Mouse (Mus musculus) midbrain, embryonic 16.5 days (tissue): ENCODE measurements around the gene Taf8. TPM values are rescaled to one million over a fixed set of nuclear protein-coding genes. Genes with fewer than 3 reads are reported as not detected.

ENCODE experiments used
- ATAC-seq: fragments of 200-750 bp; cut with Nextera tagmentation; 2 replicates; pipeline ENCODE4 v1.8.0; 2017; ENCODE audit warnings: moderate TSS enrichment
- H3K27ac ChIP-seq: fragments of 300-500 bp; sonication (generic); 2 replicates; pipeline ENCODE4 v1.5.1; 2014; ENCODE audit warnings: mild to moderate bottlenecking, low read length, mixed read lengths
- H3K27me3 ChIP-seq: fragments of 300-500 bp; sonication (generic); 2 replicates; pipeline ENCODE4 v1.6.1; 2014; ENCODE audit warnings: low read depth, low read length, mixed read lengths; ENCODE audit not compliant: control insufficient read depth, insufficient read depth
- H3K36me3 ChIP-seq: fragments of 300-500 bp; sonication (generic); 2 replicates; pipeline ENCODE4 v1.6.1; 2014; ENCODE audit warnings: mild to moderate bottlenecking, low read length, moderate library complexity, mixed read lengths; ENCODE audit not compliant: control insufficient read depth, insufficient read depth
- H3K4me1 ChIP-seq: fragments of 300-500 bp; sonication (generic); 2 replicates; pipeline ENCODE4 v1.6.1; 2014; ENCODE audit warnings: mild to moderate bottlenecking, low read length, mixed read lengths; ENCODE audit not compliant: control insufficient read depth, insufficient read depth
- H3K4me2 ChIP-seq: fragments of 300-500 bp; sonication (generic); 2 replicates; pipeline ENCODE4 v1.6.1; 2014; ENCODE audit warnings: mild to moderate bottlenecking, low read length, mixed read lengths
- H3K4me3 ChIP-seq: fragments of 300-500 bp; sonication (generic); 2 replicates; pipeline ENCODE4 v1.5.1; 2014; ENCODE audit warnings: low read depth, mild to moderate bottlenecking, low read length, moderate library complexity, mixed read lengths
- H3K9ac ChIP-seq: fragments of 300-500 bp; sonication (generic); 2 replicates; pipeline ENCODE4 v1.6.1; 2014; ENCODE audit warnings: low read depth, low read length, mixed read lengths
- H3K9me3 ChIP-seq: fragments of 300-500 bp; sonication (generic); replicated peaks from 2 replicates; pipeline ENCODE4 v1.6.1; 2014; ENCODE audit warnings: mild to moderate bottlenecking, low read length, mixed read lengths; ENCODE audit not compliant: control insufficient read depth, poor library complexity, severe bottlenecking
- WGBS: fragments of 180-500 bp; shearing (Covaris S2); extraction: QIAGEN DNeasy Blood & Tissue Kit; methylation state at CpG from one replicate; pipeline ENCODE4 v1.1.7; 2014; 5-methylcytosine and 5-hydroxymethylcytosine counted together
- polyA plus RNA-seq: library from polyadenylated mRNA; unstranded; fragments of >200 nt; fragmentation: Nextera tagmentation; extraction: Ambion mirVana; gene quantifications from 2 replicates; pipeline ENCODE4 v1.2.1, GENCODE M21; 2015

The Taf8 gene
- polyA plus RNA-seq, 1 experiment from 2014 or later: 19.8 TPM

GRCm38 (mm10) chr17:47509031-47509705 lies 7.1 kb upstream of the Taf8 start:
- Histone ChIP-seq H3K4me2 (no peak overlapping the region), H3K27me3 (no peaks in the 10 kb centered on the region), H3K9me3 (no peaks in the 10 kb centered on the region), H3K9ac (no peak overlapping the region), H3K36me3 (no peaks in the 10 kb centered on the region), H3K4me3 (no peak overlapping the region), H3K27ac (no peak overlapping the region), H3K4me1 (peaks cover 3% of the 10 kb centered on the region)
- WGBS: 63% methylated on average over 9 of the region's 9 CpGs
- ATAC-seq: no peak

DNA sequence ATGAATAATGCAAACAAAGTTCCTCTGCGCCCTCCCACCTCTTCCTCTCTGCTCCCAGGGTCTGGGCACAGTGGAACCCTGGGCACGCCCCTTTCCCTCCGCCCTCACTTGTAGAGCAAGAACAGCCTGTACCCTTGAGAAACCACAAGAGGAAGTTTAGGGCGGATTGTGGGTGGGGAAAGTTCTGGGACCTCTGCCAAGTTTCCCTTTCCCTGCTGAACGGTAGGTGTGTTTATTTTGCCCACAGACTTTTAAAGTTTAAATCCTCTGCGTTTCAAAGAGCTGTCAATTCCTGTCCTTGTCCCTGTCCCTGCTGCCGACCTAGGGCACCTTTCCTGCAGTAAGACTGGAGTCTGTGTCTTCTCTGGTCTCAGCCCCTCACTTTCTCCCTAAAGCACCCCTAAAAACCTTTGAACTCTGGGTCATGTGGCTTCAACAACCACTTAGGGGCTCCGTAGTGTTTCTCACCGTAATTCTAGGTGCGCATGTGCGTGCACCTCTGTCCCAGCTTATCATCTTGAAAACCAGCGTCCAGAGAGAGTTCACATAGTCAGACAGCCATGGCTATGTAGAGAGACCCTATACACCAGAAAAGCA lies 6.0 kb upstream of the Taf8 start:
- Histone ChIP-seq H3K4me3 (no peak overlapping the region), H3K27ac (no peak overlapping the region), H3K27me3 (no peaks in the 10 kb centered on the region), H3K4me2 (no peak overlapping the region), H3K4me1 (peaks cover 3% of the 10 kb centered on the region), H3K9me3 (no peaks in the 10 kb centered on the region), H3K36me3 (no peaks in the 10 kb centered on the region), H3K9ac (no peak overlapping the region)
- 56% methylated on average over 12 of the region's 12 CpGs for WGBS
- no peak for ATAC-seq

GRCm38 (mm10) chr17:47507523-47507922 lies 5.4 kb upstream of the Taf8 start:
- Histone ChIP-seq H3K9ac (no peak overlapping the region), H3K4me2 (no peak overlapping the region), H3K4me3 (no peak overlapping the region), H3K9me3 (no peaks in the 10 kb centered on the region), H3K36me3 (no peaks in the 10 kb centered on the region), H3K4me1 (peaks cover 3% of the 10 kb centered on the region), H3K27me3 (no peaks in the 10 kb centered on the region), H3K27ac (no peak overlapping the region)
- 83% methylated on average over 2 of the region's 2 CpGs for WGBS
- no peak for ATAC-seq

- H3K4me2 ChIP-seq: no peak overlapping the region
- 85% methylated on average over 4 of the region's 4 CpGs for WGBS
- H3K36me3 ChIP-seq: no peaks in the 10 kb centered on the region
- peaks cover 3% of the 10 kb centered on the region for H3K4me1 ChIP-seq
- H3K9me3 ChIP-seq: no peaks in the 10 kb centered on the region
- no peak for ATAC-seq
- H3K27ac ChIP-seq: no peak overlapping the region
- H3K4me3 ChIP-seq: no peak overlapping the region
- H3K27me3 ChIP-seq: no peaks in the 10 kb centered on the region
- H3K9ac ChIP-seq: no peak overlapping the region
Measured at GRCm38 (mm10) chr17:47506697-47507096, 4.6 kb upstream of the Taf8 start.

DNA sequence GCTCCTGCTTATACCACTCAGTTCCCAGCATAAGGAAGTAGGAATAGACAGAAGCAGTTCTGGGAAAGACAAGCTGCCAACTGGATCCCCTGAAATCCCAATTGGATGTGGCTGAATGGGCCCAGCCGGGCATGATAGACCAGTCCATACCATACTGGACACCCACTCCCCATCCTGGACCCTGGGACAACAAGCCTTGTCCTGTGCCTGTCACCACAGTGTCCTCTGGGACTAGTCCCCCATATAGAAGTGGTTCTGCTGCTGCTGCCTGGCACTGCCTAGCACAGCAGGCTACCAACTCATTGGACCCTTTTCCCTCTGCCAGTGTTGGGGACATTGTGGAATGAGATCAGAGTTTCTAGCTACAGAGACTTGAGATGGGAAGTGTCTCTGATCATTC lies 4.0 kb upstream of the Taf8 start:
- no peak overlapping the region for H3K4me2 ChIP-seq
- no peaks in the 10 kb centered on the region for H3K36me3 ChIP-seq
- no peak overlapping the region for H3K9ac ChIP-seq
- no peaks in the 10 kb centered on the region for H3K27me3 ChIP-seq
- H3K27ac ChIP-seq: no peak overlapping the region
- ATAC-seq: no peak
- WGBS: 96% methylated on average over 1 of the region's 1 CpGs
- H3K4me3 ChIP-seq: no peak overlapping the region
- no peaks in the 10 kb centered on the region for H3K9me3 ChIP-seq
- H3K4me1 ChIP-seq: peaks cover 8% of the 10 kb centered on the region

DNA sequence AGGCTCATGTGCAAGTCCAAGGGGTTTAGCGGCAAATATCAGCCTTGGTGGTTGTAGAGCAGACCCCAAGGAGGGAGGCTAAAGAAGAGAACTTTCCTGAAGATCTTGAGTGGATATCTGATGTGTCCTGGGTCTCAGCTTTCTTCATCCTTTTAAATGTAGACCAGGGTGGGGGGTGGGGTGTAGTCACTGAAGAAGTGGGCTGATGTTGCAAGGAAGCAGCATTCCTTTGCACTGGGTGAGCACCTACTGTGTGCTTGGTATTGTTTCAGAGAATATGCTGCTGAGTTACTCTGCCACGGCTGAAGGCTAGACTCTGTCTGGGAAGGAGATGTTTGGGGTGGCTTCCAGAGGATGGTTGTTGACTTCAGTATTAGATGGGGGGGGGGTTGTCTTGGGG lies 3.5 kb upstream of the Taf8 start:
- no peak for ATAC-seq
- H3K9me3 ChIP-seq: no peaks in the 10 kb centered on the region
- peaks cover 12% of the 10 kb centered on the region for H3K4me1 ChIP-seq
- H3K4me3 ChIP-seq: peak overlapping the region; percentile 30; the same call in 1 of the 2 replicates
- no peaks in the 10 kb centered on the region for H3K36me3 ChIP-seq
- no peak overlapping the region for H3K27ac ChIP-seq
- H3K4me2 ChIP-seq: no peak overlapping the region; the same call in 1 of the 2 replicates
- 53% methylated on average over 2 of the region's 2 CpGs for WGBS
- no peak overlapping the region for H3K9ac ChIP-seq
- no peaks in the 10 kb centered on the region for H3K27me3 ChIP-seq

GRCm38 (mm10) chr17:47504941-47505346 lies 2.9 kb upstream of the Taf8 start, which contains the start of gene Ccnd3:
Ccnd3 (plus strand) TSS chr17:47505051.
- Histone ChIP-seq H3K27ac (no peak within 1 kb of the TSS), H3K9ac (peak within 1 kb of the TSS; percentile 50), H3K4me3 (peak within 1 kb of the TSS; percentile 30), H3K4me2 (peak within 1 kb of the TSS; percentile 57), H3K36me3 (no peaks in the 10 kb centered on the region), H3K27me3 (no peaks in the 10 kb centered on the region), H3K4me1 (peaks cover 12% of the 10 kb centered on the region), H3K9me3 (no peaks in the 10 kb centered on the region)
- 3% methylated on average over 22 of the region's 22 CpGs for WGBS
- ATAC-seq: no peak

DNA sequence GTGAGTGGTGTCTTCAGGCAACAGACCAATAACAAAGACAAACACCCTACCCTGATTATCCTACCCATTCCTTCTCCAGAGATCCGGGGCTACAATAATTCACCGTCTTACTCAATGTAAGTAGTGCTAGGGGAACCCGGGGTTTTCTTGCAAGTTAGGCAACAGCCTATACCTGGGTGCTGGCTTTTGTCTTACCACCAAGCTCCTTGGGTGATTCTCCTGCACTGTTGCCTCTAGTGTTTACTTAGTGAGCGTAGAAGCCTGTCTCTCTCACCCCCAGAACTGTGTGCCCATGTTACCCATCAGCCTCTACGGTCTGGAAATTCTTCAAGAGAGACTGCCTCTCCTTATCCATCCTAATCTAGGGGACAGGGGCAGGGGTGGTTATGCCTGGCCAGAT lies 2.1 kb upstream of the Taf8 start:
- no peak overlapping the region for H3K27ac ChIP-seq
- H3K4me2 ChIP-seq: peak overlapping the region; percentile 57
- WGBS: 73% methylated on average over 5 of the region's 5 CpGs
- peaks cover 12% of the 10 kb centered on the region for H3K4me1 ChIP-seq
- no peaks in the 10 kb centered on the region for H3K36me3 ChIP-seq
- H3K4me3 ChIP-seq: no peak overlapping the region
- H3K27me3 ChIP-seq: no peaks in the 10 kb centered on the region
- H3K9me3 ChIP-seq: no peaks in the 10 kb centered on the region
- no peak for ATAC-seq
- H3K9ac ChIP-seq: no peak overlapping the region

DNA sequence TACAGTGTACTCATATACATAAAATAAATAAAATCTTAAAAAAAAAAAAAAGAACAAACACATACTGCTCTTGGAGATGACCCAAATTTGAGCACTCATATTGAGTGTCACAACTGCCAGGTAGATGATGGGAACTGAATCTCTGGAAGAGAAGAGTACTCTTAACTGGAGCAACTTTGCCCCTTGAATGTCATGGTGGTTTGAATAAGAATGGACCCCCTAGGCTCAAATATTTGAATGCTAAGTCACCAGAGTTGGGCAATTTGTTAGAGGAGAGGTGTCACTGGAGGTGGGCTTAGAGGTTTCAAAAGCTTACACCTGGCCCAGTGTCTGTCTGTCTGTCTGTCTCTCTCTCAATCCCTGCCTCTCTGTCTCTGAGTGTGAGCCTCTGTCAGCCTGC lies 1.6 kb upstream of the Taf8 start:
- Histone ChIP-seq H3K4me3 (no peak overlapping the region), H3K27me3 (no peaks in the 10 kb centered on the region), H3K36me3 (no peaks in the 10 kb centered on the region), H3K9ac (no peak overlapping the region), H3K4me1 (peaks cover 12% of the 10 kb centered on the region), H3K27ac (no peak overlapping the region), H3K4me2 (no peak overlapping the region), H3K9me3 (no peaks in the 10 kb centered on the region)
- ATAC-seq: no peak
